Mouse (Mus musculus) spleen, adult 2 months (tissue): ENCODE measurements around the gene Tfeb.
A peak's percentile ranks its signal among the peaks of the same experiment; 100 is the strongest.

Experiments used
- CTCF ChIP-seq: fragments of 200-500 bp; IDR thresholded peaks from 2 replicates; pipeline ENCODE4 v1.5.1; 2011; ENCODE audit warnings: mild to moderate bottlenecking, inconsistent platforms; ENCODE audit not compliant: insufficient read depth, insufficient read length, insufficient replicate concordance; ENCODE audit errors: extremely low read depth
- POLR2A ChIP-seq: fragments of 200-500 bp; IDR thresholded peaks from 2 replicates; pipeline ENCODE4 v1.6.1; 2011; ENCODE audit warnings: low read depth, low read length, inconsistent platforms

GRCm38 (mm10) chr17:47768707-47769276 is 32.0 kb downstream of the Tfeb start:
- TF ChIP-seq CTCF (peak; percentile 62), POLR2A (no peak; the same call in 1 of the 2 replicates)
